Mouse (Mus musculus) T-helper 1 cell (primary cell): ENCODE measurements around the gene Med19.
"Not testable (repeated sequence)": the region's sequence is repeated elsewhere in the genome, so short reads cannot be mapped to it uniquely, and the experiment has no call there.

ENCODE experiments used
- in situ Hi-C: fragments of 300-600 bp; cut with MboI, MseI; formaldehyde crosslinking; loops from one replicate; pipeline ENCODE4 v1.15.1; 2025; ENCODE audit warnings: high pct_unique_total_duplicates

Med19 gene

DNA sequence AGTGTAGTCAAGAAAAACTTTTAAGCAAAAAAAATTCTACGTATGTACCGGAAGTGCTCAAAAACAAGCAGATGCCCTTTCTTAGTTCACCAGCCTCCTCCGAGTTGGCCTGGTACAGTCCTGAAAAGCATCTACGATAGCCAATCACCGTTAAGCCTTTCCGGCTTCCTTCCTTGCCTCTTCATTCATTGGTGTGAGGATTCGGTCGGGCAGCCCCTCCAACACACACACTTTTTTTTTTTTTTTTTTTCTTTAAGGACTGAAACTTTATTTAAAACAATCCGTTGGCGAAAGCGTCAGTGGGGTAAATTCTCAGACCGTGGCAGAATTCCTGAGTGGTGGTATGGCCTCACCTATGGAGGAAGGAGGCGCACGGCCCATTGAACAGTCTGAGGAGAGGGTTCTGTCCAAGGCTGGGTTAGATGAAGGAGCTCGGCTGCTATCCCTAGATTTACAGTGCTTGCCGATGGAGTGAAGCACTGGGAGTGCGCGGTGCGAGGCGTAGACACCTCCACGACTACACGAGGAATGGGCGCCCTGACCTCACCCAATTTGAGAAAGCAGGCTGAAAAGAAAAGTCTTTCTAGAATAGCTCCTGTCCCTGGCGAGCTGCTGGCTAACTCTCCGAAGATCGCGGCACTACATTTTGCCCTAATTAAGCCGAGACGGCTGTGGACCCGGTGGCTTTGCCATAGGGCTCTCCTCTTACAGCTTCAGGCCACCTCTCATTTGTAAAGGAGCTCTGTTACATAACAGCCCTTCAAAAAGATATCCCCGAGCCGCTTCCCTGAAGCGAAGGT, 37.6 kb downstream of the Med19 start:
- in situ Hi-C loops: no loop called here

DNA sequence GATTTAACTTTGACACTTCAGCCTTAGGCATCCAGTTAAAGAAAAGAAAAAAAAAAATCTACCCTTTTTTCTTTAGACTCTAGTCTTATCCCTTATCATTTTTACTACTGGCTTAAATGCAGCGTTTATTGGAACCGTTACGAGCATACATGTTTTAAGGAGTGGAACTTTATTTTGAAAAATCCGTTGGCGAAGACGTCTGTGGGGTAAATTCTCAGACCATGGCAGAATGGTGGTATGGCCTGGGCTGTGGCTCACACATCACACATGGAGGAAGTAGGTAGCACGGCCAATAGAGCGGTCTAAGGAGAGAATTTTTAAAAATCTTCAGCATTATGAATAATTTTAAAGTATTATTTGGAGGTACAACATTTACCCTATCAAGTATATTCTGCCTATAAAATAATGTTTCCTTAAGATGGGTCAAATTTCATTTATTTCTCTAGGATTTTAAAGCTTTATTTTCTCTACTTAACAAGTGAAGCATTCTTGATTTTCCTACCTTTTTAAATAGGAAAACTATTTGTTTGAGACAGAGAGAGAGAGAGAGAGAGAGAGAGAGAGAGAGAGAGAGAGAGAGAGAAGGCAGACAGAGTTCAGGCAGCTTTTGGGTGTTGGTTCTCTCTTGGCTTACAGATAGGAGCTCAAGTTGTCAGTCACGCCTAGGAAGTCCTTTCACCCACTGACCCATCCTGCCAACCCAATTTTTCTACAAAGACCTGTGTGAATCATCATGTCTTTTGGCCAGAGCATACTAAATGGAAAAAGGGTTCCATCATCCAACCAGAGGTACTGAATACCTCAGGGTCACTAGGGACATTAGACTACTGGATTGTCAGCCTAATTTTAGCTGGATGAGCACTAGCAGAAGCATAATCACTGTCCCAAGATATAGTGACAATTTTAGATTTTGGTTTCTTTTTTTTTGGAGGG, 38.5 kb downstream of the Med19 start:
- in situ Hi-C loops: no loop called here

DNA sequence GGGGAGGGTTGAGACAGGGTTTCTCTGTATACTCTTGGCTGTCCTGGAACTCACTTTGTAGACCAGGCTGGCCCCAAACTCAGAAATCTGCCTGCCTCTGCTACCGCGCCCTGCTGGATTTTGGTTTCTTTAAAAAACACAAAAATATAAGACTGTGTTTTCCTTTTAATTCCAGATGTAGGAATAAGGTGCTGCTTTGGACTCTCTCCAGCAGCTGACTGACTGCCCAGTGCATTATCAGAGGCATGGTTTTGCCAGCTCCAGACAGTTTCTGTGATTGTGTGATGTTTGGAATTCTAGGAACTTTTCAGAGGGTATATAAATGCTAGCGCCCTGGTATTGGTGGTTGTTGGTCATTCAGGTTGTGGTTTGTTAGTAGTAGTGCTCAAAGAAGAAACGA, 39.2 kb downstream of the Med19 start:
- in situ Hi-C loops: no loop called here

DNA sequence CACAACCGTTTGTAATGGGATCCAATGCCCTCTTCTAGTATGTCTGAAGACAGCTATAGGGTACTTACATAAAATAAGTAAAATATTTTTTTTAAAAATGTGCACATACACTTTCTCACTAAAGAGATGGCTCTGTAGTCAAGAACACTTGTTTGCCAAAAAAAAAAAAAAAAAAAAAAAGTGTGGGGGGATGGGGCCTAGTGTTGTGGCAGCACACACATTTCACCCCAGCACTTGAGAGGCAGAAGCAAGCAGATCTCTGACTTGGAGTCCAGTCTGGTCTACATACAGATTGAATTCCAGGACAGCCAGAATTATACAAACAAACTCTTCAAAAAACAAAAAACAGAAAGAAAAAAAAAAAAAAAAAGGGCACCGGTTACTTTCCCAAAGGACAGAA, 42.5 kb downstream of the Med19 start:
- in situ Hi-C loops: no loop called here

DNA sequence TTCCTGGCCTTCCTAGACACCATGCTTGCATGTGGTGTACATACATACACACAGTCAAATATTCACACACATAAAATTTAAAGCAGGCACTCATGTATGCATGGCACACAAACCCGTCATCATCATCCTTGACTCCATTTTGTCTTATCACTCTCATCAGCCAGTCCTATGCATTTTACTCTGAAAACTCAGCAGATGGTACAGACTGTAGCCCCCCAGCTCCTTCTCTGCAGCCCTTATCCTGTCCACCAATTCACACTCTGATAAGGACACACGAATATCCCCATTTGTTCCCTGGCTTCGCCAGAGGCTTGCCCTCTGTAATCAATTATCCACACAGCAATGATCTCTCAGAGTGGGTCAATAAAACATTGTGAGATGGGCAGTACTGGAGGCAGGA, 43.0 kb downstream of the Med19 start:
- in situ Hi-C loops: no loop called here

DNA sequence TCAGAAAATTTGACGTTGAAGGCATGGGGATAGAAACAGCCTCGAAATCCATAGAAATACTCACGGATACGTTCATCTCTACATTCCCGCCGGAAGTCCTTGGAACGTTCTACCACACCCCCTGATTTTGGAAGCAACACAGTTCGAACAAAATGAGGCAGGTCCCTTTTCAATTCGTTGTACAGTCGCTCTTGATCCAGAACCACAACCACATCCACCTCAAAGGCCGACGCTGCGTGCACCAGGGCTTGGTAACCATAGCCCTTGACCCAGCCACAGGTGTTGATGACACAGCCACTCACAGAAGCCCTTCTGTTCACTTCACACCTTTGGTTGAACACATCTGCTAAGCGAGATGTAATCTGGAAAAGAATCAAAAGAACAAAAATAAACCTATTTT, 45.7 kb downstream of the Med19 start:
- in situ Hi-C loops: no loop called here

DNA sequence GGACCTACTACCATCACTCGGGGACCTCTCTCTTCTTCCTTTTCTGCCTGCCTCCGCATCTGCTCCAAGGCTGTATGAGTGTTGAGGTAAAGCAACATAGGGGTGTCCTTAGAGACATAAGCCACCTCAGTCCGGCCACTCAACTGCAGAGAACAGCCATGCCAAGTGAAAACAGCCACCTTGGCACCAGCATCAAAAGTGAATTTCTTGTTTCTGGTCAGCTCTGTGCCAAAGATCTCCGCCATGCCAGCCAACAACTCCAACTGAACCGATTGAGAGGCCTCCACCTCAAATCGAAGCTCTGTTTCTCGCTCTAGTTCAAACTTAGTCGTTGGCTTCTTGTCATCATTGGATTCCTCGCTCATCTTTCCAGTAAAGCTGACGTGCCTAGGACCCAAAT, 47.6 kb downstream of the Med19 start:
- in situ Hi-C loops: no loop called here

DNA sequence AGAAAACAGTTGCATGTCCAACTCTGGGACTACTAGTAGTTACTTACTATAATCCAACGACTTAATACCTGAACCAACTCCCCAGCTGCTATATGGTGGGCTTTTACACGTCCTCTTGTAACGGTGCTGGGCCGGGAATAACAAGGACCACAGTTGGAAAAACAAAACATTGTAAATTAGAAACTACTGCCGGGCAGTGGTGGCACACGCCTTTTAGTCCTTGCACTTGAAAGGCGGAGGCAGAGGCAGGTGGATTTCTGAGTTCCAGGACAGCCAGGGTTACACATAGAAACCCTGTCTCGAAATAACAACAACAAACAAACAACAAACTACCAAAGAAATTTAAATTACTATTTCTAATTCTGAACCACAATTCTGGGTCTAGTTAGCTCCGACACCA, 48.5 kb downstream of the Med19 start:
- in situ Hi-C loops: no loop called here

DNA sequence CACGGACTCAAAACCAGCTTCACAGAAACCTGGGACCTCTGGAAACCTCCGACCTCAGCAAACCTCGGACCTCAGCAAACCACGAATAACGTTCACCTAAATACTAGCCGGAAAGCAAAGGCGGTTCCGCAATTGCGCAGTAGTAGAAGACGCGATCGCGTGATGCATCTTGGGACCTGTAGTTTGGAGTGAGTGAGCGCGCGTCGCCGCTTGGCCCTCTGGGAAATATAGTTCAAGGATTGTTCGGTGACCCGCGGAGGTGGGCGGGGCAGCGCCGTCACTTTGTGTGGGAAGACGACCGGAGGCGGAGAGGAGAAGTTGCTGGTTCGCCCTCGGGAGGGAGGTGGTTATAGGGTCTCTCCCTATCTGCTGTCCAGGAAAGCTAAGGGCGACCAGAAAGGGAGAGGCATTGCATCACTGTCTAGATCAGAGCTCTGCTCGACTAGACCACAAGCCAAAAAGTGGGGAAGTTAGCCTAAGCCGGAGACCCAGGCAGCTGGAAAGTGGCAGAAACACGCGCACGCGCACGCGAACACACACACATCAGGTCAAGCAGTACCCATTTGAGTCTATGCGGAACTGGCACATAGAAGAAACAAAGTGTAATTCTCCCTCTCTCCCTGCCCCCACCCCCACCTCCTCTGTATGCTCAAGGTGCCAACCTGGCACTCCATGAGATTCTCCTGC, 49.1 kb downstream of the Med19 start, which contains the start of gene Clp1:
Clp1 (minus strand) TSS at position 179 of the 687 bp plus-strand sequence.
- in situ Hi-C loops: no loop called here

DNA sequence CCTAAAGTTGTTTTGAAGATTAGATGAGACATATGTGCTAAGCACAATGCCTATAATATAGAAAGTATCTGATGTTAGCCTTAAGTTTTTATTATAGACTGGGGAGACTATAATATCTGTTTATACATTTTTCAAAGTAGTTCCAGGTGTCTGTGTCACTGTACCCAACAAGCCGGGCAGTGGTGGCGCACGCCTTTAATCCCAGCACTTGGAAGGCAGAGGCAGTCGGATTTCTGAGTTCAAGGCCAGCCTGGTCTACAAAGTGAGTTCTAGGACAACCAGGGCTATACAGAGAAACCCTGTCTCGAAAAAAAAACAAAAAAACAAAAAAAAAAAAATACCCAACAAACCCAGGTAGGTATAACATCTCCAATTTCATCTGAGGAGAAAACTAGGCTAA, 50.0 kb downstream of the Med19 start:
- in situ Hi-C loops: not testable (repeated sequence)

DNA sequence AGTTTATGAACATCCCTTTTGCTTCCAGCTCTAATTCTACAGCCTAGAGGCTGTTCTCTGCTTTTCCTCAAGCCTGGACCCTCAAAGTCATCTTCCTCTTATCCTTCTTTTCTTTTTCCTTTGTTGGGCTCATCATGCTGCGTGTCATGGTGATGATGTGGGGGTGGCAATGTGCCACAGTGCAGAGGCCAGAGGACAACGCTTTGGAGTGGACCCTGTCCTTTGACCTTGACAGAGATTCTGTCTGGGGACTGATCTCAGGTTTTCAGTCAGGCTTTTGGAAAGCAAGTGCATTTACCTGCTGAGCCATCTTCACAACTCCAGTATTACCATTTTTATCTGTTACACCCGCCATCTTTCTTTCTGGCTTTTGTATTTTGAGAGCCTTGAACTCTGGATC, 53.0 kb downstream of the Med19 start:
- in situ Hi-C loops: no loop called here

DNA sequence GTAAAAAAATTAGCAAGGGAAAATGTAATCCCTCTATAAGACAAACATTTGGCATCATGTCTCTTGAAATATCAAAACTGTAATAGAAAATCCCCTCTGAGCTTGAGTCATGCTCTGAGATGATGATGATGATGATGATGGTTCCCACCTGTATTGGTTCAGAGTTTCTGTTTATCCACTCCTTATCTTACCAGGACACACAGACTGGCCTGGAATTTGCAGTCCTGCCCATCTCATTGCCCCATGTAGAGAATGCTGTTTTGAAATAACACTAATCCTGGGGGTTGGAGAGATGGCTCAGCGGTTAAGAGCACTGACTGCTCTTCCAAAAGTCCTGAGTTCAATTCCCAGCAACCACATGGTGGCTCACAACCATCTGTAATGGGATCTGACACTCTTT, 54.2 kb downstream of the Med19 start:
- in situ Hi-C loops: no loop called here

DNA sequence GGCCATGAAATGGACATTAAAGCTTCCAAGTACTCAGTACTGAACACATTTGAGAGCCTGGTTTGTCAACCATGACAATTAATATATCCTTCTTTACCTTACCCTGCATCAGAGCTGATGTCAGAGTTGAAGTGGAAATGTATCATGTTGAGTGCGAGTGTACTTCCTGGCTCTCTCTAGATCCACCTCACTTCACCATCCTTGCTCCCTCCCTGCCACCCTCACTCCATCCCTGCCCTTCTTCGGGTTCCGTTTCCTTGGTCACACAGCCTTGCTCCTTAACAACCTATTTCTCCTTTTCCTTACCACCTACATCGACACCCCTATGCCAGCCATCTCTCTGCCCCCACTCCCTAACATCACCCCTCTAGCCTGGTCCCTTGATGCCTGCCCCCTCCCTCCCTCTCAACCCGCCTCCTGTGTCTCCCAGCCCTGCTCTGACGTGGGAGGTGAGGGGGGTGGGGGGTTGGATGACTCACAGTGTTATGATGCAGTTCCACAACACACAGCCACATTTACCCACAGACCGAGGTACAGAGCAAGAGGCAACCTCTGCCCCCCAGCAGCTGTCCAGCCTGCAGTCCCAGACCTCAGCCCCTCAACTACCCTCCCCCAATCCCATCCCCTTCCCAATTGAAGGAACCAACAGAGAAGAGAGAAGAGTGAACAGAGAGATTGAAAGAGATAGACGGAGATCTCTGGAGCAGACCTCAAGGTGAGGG, 55.5 kb downstream of the Med19 start, which contains the start of gene Ypel4:
Ypel4 (plus strand) TSS at position 480 of the 722 bp plus-strand sequence.
- in situ Hi-C loops: no loop called here

DNA sequence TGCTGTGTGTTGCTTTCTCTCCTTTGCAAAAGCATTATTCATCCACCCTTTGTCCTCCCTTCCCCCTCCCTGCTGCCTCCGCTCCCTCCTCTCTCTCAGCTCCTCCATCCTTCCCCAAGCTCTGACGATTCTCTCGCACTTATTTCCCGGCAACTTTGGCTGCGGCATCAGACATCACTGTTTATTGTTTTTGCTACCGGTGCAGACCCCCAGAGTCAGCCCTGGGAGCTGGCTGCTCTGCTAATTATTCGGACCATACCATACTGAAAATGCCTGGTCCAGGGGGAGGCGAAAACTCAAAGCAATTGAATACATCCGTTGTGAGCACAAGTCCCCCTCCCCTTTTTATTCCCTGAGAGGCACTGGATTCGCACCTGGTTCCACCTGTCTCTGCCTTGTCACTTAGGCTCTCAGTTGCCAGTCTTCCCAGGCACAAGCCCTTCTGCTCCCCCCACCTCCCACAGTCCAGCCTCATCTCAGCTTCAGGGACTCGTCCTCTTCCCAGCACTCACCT, 56.2 kb downstream of the Med19 start:
- in situ Hi-C loops: no loop called here

DNA sequence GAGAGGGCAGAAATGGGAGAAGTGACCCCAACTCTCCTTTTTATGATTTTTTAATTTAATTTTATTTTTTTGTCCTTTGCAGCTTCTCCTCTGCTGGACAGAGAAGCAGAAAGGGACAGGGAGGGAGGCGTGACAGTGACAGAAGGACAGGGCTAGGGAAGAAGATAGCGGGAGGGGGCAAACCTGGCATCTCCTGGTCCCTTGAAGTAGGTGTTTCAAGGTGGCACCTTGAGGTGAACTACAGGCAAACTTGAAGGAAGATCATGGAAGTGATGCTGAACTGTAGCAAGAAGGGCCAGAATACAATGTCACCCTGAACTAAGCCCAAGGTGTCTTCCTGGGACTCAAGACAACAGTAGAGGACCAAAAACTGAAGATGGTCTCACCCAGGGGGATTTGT, 56.7 kb downstream of the Med19 start:
- in situ Hi-C loops: loop anchor here (5.0 kb wide), 1 partner anchor 62 kb away; the partner anchor contains the start of gene Ube2l6

DNA sequence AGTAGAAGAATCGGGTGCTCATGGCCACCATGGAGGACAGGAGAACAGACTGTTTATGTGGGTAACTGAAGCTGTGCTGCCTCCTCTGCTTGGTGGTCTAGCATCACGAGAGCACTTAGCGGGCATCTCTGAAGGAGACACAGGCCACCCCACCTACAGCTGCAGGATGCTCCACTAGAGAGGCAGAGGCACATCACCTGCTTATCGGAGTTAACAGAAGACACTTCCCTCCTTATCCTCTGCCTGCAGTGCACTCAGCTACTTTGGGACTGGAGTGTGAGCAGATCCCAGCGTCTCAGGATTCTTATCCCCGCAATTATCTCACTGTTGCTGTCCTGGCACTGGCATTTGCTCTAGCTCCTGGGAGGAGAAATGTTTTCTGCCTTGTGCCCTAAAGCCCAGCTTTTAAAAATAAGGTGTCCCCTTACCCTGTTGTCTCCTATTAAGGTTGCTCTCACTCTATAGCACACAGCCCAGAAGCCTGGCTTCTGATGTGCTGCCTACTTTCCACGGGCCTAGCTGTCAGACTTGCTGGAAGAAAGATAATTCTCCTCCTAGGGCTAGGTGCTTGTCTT, 57.2 kb downstream of the Med19 start:
- in situ Hi-C loops: loop anchor here (5.0 kb wide), 1 partner anchor 62 kb away; the partner anchor contains the start of gene Ube2l6

DNA sequence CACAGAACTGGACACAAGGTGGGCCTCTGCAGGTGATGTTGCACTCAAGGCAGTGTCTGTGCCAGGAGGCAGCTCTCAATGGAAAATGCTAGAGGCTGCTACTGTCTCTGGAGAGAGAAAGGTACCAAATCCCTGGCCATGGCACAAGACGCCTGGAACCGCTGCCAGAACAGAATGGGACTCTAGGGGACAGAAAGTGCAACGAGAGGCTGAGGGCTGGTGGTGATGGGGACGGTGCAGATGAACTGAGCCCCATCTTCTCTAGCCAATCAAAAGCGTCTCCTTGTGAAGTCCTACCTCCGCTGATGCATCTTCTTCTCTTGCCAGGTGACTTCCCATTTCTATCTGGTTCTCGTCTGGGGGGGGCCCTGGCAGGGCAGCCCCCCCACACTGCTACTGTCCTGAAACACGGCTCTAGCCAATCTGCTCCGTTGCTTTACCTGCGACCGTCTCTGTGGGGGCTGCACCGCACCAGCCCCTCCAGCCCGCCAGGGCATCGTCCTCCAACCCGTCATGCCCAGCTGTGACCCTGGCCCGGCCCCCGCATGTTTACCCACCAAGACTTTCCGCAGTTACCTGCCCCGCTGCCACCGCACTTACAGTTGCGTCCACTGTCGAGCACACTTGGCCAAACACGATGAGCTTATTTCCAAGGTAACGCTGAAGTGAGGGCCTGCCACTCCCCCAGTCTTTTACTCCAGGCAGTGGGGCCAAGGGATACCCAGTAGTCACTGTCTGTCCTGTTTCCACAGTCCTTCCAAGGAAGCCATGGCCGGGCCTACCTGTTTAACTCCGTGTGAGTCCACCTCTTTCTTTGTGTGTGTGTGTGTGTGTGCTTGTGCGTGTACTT, 58.3 kb downstream of the Med19 start:
- in situ Hi-C loops: loop anchor here (5.0 kb wide), 1 partner anchor 61 kb away; the partner anchor contains the start of gene Ube2l6

DNA sequence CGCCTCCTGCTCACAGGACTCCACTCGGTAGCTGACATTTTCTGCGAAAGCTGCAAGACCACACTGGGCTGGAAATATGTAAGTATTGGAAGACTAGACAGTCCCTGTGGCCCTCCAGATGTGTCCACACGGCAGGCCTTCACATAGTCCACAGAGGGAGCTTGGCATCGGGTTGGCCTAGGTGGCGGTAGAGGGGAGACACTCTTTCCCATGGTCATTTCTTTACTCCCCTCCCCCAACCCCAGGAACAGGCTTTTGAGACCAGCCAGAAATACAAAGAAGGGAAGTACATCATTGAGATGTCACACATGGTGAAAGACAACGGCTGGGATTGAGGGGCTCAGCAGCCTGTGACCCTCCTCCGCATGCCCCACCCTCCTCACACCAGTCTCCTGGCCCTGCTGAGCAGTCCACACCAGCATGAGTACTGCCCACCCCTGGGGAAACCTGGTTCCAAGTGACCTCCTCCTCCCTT, 59.3 kb downstream of the Med19 start:
- in situ Hi-C loops: loop anchor here (5.0 kb wide), 1 partner anchor 60 kb away; the partner anchor contains the start of gene Ube2l6
